ENCODE assay signal across 23 mouse cellular contexts in the genomic region with DNA sequence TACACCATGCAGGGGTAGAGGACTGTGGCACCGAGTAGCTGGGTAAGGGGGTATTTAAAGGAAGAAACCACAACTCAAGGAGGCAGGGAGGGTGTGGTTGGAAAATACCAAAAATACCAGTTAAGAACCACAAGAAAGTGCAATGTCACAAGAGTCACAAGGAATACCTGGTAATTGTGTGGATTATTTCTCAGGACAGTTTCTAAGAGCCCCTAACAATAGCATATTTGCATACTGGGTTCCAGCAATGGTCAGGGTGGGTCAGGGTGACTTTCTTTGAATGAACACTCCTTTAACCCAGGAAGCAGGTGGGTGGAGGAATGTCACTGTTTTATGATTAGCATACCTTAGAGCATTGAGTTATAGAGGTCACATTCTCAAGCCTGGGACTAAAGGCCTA.
"Had no signal": no experiment of that assay in that cellular context is flagged by ENCODE, and none has a peak within 500 bp of the region (broad histone marks: within the 10 kb centered on the region; RNA-seq: fewer than 3 reads in every experiment).

No protein-coding gene starts in this region.

- H3K27me3 ChIP-seq: heart, embryonic 12.5 days; hindbrain, embryonic 13.5 days; hindbrain, embryonic 15.5 days; kidney, embryonic 15.5 days; limb, embryonic 12.5 days; liver, embryonic 13.5 days; liver, embryonic 15.5 days had no signal

- H3K4me3 ChIP-seq: heart, embryonic 10.5 days; heart, embryonic 12.5 days; hindbrain, embryonic 13.5 days; hindbrain, embryonic 15.5 days; kidney, embryonic 15.5 days; layer of hippocampus, adult 2 months; left cerebral cortex, adult 2 months; limb, embryonic 10.5 days; limb, embryonic 12.5 days; liver, embryonic 13.5 days; liver, embryonic 15.5 days had no signal

- H3K4me1 ChIP-seq: heart, embryonic 10.5 days; heart, embryonic 12.5 days; kidney, embryonic 15.5 days; limb, embryonic 10.5 days; limb, embryonic 12.5 days; liver, embryonic 13.5 days; liver, embryonic 15.5 days had no signal

- DNase-seq: gastrocnemius, postnatal 14 days; gastrocnemius, postnatal 36 days; heart, adult 18-20 months; heart, postnatal 10 days; kidney, adult 11 months; kidney, adult 2 months; kidney, adult 9 months; kidney, postnatal 25 days; kidney, postnatal 4 days; liver; liver, embryonic 13.5 days had no signal

- H3K9ac ChIP-seq: heart, embryonic 12.5 days; hindbrain, embryonic 13.5 days; hindbrain, embryonic 15.5 days; kidney, embryonic 15.5 days; limb, embryonic 12.5 days; liver, embryonic 13.5 days; liver, embryonic 15.5 days had no signal

- H3K27ac ChIP-seq: heart, embryonic 10.5 days; hindbrain, embryonic 13.5 days; hindbrain, embryonic 15.5 days; hindbrain, postnatal 0 days; kidney, embryonic 15.5 days; kidney, postnatal 0 days; layer of hippocampus, adult 2 months; left cerebral cortex, adult 2 months; limb, embryonic 10.5 days; limb, embryonic 12.5 days; liver, embryonic 13.5 days; liver, embryonic 15.5 days had no signal

- H3K36me3 ChIP-seq: heart, embryonic 10.5 days; heart, embryonic 12.5 days; hindbrain, embryonic 13.5 days; hindbrain, embryonic 15.5 days; kidney, embryonic 15.5 days; limb, embryonic 10.5 days; limb, embryonic 12.5 days; liver, embryonic 13.5 days; liver, embryonic 15.5 days had no signal

- H3K9me3 ChIP-seq: heart, embryonic 10.5 days; heart, embryonic 12.5 days; hindbrain, embryonic 13.5 days; hindbrain, embryonic 15.5 days; kidney, embryonic 15.5 days; limb, embryonic 10.5 days; limb, embryonic 12.5 days; liver, embryonic 13.5 days; liver, embryonic 15.5 days had no signal
